Mouse (Mus musculus): ENCODE data around the gene Adgrg5.

Gene Adgrg5

DNA sequence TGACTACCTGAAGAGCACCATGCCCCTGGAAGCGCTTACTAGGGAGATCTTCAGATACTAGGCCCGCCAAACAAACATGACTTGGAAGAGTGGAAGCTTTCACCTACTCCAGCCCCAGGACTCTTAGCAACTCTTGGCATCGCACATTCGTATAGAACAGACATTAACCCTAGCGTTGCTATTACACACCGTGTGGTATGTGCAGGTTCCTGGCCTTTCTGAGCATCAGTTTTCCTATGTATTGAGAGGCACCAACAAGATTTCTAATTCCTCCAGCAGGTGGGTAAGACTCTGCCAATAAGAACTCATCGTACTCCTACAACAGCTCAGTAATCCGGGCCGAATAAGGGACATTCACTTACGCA is 6.6 kb upstream of the Adgrg5 start:
- DNase-seq (ENCODE audit: inconsistent age in 2 of 2, low spot score in 1 of 2), result no peak

DNA sequence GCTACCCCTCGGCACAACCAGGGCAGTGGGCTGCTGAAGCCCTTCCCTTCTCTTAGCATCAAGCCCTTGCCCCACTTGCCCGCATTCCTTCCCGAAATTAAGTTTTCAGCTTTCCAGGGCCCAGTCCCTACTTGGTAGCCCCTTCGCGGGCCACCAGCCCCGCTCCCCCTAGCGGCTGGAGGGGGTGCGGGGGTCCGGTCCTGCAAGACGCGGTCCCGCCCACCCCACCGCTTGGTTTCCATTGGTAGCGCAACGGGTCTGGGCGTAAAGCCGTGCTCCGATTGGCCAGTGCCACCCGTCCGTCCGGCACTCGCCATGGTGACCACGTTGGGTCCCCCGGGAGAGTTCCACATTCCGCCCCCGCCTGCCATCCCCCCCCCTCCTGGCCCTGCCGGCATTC is 6.1 kb upstream of the Adgrg5 start:
- peak; percentile 96 to 97 for DNase-seq (ENCODE audit: inconsistent age in 2 of 2, low spot score in 1 of 2)

DNA sequence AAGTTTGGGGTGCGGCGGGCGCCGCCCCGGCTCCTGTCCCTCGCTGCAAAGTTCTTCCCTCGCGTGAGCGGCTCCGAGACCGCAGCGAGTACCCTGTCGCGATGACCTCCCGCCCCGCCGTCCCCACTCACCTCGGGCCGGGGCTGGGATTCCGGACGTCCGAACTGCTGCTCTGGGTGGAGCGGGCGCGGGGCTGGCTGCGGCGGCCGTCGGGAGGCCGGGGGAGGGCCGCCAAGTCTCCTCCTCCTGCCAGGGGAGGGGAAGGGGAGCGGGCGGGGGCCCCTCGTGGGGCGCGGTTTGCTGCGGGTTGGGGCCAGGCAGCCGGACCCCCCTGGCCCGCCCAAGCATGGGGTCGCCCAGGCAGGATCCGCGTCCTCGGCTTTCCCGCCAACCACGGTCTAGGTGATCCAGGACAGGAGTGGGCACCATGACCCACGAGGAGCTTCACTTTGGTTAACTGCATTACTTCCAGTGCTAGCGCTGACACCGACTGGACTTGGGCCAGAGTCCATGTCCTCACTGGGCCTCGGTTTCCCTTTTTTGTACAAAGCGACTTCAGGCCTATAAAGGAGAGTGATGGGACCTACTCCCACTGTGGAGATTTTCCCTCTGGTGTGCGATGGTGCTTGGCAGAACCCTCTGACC is 5.5 kb upstream of the Adgrg5 start, which contains the start of gene Ccdc102a:
Gene Ccdc102a, minus strand, starts transcription at position 248 of the 645 bp plus-strand sequence.
- peak; percentile 68 to 87 for DNase-seq (ENCODE audit: inconsistent age in 2 of 2, low spot score in 1 of 2)

DNA sequence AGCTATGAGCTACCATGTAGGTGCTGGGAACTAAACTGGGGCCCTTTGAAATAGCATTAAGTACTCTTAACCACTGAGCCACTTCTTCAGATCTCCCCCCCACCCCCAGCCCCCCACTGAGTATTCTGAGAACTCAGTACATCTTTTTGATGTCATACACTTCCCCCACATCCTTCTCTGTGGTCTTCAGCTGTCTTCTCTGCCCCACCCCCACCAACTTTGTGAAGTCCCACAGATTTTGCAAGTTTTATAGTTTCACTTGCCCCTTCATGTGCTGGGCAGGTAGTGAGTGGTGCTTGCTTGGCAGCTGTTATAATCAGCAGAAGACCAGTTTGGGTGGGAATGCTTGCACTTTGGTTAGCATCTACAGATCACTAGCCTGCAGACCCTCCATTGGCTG is 4.2 kb upstream of the Adgrg5 start:
- no peak for DNase-seq (ENCODE audit: inconsistent age in 2 of 2, low spot score in 1 of 2)

DNA sequence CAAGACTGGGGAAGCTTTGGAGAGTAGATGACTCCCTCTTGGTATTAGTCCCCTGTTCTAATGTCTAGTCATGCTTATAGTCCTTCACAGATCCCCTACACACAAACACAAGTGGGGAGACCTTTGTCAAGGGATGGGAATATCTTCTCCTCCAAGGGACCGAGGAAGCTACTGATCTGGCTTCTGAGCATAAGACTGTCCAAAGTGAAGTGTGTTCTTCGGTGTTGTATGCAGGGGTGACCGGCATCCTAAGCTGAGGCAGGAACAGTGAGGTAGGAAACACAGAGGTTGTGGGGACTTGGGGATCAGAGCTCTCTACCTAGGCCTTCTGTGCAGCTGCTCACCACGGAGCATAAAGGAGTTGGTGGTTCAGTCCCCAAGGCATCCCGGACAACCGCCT is 1.3 kb upstream of the Adgrg5 start:
- no peak for DNase-seq (ENCODE audit: inconsistent age in 2 of 2, low spot score in 1 of 2)

DNA sequence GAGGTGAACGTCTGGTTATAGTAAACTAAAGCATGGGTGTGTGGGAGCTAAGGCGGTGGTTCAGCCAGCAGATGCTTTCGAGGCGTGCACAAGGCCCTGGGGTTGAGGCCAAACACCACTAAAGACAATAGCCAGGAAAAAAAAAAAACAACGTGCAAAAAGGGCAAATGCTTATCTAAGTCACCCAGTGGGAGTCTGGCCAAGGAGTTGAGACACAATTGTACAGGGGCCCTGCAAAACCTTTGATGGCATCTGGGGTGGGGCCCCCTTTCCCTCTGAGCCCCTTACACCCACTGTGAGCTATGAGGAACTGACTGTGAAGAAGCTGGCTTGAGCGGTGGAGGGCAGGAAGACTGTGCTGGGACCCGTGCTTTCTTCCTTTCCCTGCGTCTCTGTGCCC is 892 bp upstream of the Adgrg5 start:
- no peak for DNase-seq (ENCODE audit: inconsistent age in 2 of 2, low spot score in 1 of 2)

DNA sequence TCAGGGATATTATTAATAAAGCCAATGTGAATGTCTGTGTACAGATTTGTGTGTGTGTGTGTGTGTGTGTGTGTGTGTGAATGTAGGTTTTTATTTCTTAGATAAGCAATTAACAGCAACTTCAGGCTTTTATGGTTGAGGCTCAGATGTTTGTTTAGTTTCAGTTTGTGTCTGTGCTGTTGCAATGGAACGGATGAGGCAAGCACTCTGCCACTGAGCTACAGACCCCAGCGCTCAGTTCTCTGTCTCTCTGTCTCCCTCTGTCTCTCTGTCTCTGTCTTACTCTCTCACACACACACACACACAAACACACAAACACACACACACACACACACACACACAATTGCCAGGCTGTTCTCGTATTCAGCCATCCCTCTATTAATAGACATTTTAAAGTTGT is 4.7 kb downstream of the Adgrg5 start:
- no peak for DNase-seq (ENCODE audit: inconsistent age in 2 of 2, low spot score in 1 of 2)

DNA sequence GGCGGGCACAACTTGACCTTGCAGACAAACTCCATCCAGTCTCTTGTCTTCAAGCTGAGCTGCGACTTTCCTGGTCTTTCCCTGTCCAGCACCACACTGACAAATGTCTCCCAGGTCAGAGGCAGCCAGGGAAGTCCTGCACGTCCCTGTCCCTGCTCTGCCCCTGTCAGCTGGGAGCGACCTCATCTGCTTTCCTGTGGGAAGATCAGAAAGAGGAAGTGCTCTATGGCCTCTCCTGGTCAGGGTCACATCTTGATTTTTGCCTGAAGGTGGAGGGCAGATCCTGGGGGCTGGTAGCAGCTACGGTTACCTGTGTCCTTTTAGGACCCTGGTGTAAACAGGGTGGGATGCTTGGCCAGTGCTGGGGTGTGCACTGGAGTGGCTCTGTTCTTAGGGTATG is 10.4 kb downstream of the Adgrg5 start:
- DNase-seq (ENCODE audit: inconsistent age in 2 of 2, low spot score in 1 of 2), result no peak

DNA sequence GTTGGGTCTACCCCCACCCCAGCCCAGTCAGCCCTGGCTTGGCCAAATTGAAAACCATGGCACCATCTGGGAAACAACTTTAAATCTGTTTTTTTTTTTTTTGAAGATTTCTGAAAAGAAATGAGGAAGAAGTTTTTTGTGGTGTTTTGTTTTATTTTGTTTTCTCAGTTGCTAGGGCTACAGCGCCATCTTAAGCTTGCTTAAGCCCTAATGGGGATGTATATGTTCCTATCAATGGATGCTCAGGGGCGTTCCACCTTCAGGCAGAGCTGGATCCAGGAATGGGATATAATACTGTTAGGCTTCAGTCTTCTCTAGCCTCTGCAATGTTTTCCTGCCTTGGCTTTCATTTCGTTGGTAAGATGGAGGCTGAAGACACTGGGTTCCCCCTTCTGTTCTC is 11.7 kb downstream of the Adgrg5 start:
- DNase-seq (ENCODE audit: inconsistent age in 2 of 2, low spot score in 1 of 2), result no peak

DNA sequence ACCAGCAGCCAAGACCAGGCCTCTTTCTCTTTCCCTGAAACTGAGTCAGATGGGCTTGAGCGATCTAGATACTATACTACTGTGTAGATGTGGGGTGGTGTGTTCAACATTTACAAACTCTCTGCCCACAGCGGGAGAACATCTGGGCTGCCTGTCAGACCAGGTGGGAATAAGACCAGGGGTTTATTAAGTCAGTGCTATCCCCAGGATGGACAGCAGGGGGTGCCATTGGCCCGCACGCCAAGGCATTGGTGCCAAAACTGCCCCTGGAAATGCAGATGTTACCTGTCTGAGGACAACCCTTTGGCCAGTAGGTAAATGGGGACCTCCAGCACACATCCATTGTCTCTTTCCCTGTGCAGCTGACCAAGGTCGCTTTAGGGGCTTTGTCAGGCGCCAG is 19.1 kb downstream of the Adgrg5 start:
- peak; percentile 54 to 88 for DNase-seq (ENCODE audit: inconsistent age in 2 of 2, low spot score in 1 of 2)

DNA sequence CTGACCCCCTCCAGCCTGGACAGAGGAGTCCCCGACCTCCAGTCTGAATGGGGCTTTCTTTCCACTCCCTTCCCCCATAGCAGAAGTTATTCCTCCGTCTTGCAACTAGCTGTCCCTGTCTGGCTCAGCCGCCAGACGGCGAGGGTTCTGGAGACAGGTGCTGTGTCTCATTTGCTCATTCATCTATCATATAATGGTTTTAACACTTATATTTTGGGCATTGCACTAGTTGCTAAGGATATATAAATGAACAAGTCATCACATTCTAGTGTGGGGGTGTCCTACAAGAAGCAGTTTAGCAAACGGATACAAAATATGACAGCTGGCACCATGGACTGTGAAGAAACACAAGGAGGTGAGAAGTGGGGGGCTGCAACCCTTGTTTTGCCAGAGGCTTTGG is 21.7 kb downstream of the Adgrg5 start:
- DNase-seq (ENCODE audit: inconsistent age in 2 of 2, low spot score in 1 of 2), result no peak

DNA sequence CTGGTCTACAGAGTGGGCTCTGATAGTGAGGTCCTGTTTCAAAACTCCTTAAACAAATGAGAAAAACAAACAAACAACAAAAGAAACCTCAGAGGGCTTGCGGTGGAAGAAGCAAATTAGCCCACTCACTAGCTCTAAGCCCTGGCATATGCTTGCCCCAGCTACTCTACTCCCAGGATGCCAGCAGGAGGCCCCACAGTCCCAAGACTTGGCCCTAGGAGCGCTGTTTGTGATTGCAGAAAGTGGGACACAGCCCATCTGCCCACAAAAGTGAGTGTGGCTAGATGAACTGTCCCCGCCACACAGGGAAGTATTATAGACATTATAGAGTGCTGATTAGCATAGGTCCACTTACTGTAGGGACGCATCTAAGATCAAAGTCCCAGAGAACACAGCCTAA is 24.9 kb downstream of the Adgrg5 start:
- no peak for DNase-seq (ENCODE audit: inconsistent age in 2 of 2, low spot score in 1 of 2)

DNA sequence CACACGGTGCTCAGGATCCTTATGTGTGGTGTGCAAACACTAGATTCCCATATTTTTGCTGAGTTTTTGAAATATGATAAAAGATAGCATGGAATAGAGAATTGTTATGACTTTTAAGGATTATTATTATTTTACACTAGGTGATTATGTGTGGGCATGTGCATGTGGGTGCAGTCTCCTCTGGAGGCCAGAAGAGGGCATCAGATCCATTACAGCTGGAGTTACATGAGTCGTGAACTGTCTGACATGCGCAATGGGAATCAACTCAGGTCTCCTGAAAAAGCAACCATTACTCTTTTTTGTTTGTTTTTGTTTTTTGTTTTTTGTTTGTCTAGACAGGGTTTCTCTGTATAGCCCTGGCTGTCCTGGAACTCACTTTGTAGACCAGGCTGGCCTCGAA is 25.5 kb downstream of the Adgrg5 start:
- no peak for DNase-seq (ENCODE audit: inconsistent age in 2 of 2, low spot score in 1 of 2)

DNA sequence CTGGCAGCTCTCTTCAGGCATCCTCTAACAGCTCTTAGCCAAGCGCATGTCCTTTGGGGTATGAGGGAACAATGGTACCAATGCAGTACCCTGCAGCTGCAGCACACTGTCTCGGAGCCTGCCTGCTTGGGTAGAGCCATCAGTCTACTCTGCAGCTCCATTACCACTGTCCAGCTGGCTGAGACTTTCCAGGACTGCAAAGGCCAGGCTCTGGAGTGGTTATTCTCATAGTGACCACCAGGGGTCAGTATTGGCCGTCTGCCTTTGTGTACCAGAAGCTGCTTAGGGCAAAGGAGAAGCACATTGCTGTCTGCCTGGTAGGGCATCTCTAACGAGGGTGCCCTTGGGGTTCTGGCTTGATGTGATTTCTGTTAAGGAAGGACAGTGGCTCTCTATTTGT is 26.6 kb downstream of the Adgrg5 start:
- peak; percentile 78 to 92 for DNase-seq (ENCODE audit: inconsistent age in 2 of 2, low spot score in 1 of 2)

DNA sequence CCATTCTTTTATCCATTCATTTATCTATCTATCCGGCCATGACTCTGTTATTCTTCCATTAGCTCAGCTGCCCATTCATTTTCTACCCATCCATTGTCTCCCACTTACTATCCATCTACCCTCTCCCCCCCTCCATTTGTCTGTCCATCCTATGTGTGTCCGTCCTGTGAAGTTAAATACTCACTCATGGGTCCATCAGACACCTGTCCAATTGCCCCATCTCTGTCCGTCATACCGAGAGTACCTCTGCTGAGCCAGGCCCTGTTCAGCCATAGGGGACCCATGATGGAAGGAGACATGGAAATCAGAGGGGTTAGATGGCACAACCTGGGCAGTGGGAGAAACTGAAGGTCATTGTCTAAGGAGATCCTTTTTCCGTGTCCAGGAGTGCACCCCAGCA is 27.0 kb downstream of the Adgrg5 start:
- no peak for DNase-seq (ENCODE audit: inconsistent age in 2 of 2, low spot score in 1 of 2)

DNA sequence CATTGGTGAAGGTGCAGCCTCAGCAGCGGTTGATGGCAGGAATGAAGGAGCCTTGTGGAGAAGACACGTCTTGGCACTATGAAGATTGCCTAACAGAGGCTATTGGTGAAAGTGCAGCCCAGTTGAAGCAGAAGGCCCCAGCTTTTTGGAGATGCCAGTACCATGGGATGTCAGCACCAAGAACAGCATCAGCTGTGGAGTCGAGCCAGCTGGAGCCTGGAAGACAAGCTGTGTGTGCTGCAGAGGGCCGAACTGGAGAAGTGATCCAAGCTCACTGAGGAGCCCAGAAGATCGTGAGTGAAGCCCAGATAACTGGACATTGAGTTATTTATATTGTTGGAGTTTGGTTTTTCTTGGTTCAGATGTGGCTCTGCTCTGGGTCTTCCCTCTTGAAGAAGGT is 28.6 kb downstream of the Adgrg5 start:
- no peak for DNase-seq (ENCODE audit: inconsistent age in 2 of 2, low spot score in 1 of 2)

DNA sequence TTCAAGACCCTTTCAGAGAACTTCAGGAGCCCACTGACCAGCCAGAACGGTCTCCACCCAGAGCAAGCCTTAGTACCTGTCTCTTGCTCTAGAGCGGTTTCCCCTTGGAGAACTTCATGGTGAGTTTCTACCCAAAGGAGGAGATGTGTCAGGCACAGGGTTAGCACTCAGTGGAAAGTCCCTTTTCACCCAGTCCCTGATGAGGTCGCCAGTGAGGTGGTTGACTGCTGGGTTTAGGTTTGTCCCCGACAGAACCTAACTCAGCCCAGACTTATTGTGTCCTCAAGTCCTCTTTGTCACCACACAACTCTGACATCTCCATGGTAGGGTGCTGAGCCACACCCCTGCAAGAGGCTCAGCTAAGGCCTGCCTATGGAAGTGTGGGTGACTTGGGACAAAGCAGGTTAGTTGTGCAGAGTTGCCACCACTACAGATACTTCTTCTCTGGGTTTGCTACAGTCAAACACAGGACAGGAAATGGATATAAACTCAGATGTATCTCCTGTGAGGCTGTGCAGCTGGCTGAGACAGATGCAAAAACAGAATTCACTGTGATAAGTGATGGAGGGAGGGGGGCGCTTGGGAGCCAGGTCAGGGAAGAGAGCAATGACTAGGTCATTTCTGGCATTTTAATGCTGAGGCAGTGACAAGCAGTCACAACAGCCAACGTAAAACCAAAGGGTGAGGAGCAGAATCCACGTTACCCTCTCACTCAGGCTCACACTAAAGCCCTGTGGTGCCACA is 30.3 kb downstream of the Adgrg5 start:
- no peak for DNase-seq (ENCODE audit: inconsistent age in 2 of 2, low spot score in 1 of 2)

DNA sequence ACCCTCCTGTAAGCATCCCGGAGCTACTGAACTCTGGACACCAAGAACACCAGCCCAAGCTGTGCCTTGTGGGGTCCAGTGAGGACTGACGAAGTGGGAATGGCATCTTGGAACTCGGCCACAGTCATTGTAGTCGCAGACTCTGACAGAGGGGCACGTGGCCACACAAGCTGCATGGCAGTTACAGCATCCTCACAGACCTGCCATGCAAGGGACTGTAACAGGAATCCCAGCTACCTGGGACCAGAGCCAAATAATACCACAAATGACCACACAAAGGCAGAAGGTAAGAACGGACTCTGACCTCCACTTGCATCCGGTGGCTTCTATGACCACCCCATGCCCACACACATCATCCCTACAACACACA is 30.9 kb downstream of the Adgrg5 start:
- DNase-seq (ENCODE audit: inconsistent age in 2 of 2, low spot score in 1 of 2), result no peak

DNA sequence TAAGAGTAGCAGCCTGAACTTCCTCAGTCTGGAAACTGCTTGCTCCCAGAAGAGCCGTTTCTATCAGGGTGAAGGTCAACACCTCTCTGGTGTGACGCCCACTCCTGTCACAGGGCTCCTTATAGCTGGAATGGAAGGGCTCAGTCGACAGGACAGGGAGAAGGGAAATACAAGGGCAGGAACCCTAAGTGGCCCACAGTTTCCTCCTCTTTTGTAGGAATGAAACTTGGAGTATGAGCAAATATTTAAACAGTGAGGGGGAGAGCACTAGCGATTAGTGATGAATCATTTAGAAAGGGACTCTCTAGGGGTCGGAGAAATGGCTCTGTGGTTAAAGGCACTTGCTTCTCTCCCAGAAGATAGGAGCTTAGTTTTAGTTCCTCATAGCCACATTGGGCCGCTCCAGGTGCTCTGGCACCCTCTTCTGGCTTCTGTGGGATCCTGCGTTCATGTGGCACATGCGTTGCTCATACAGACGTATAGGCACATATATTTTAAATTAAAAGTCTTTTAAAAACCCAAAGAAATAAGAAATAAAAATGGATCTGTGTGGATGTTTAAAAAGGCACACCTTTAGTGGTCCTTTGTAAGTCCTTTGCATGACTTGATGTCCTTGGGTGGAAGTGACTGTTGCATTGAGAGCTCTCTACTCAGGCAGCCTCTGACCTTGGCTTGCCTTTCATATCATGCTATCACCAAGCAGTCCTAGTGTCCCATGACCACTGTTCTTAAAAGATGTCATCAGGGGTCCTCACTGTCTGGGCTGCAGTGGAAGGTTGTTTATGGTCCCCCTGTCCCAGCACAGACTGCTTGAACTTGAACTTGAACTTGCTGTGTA is 31.6 kb downstream of the Adgrg5 start:
- peak in 1 of 2 experiments; percentile 57 for DNase-seq (ENCODE audit: inconsistent age in 2 of 2, low spot score in 1 of 2)

DNA sequence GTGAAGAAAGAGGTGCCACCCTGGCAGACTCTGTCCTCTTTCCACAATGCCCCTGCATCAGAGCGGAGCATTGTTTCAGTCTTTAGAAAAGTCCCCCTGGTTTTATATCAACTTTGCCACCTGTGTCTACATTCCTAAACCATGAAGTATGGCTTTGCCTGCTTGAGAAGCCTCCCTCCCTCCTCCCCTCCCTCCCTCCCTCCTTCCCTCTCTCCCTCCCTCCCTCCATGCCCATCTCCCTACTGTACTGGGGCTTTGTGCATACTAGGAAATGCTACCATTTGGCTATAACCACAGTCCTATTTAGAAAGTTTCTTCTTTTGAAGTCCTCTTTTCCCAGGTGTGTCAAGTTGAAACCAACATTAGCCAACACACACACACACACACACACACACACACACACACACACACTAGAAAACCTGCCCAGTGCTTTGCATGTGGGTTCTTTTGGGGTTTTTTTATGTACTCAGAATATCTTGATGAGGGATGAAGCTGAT is 32.6 kb downstream of the Adgrg5 start:
- no peak for DNase-seq (ENCODE audit: inconsistent age in 2 of 2, low spot score in 1 of 2)

DNA sequence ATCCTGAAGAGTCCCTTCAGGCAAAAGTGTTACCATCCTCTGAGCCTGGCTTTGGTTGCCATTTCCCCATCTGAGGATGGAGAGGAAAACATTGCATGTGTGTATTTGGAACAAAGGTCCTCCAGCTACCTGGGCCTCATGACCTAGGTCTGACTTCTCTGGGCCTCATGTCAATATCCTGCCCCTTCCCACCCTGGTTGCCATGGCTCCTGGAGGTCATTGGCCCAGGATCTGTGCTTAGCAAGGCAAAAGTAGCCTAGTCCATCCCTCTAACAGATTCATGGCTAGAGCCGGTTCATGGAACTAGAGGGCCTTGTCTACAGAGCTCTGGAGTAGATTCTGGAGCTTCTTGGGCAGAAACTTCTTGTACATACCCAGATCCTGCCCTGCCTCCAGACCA is 38.7 kb downstream of the Adgrg5 start:
- DNase-seq (ENCODE audit: inconsistent age in 2 of 2, low spot score in 1 of 2), result no peak

DNA sequence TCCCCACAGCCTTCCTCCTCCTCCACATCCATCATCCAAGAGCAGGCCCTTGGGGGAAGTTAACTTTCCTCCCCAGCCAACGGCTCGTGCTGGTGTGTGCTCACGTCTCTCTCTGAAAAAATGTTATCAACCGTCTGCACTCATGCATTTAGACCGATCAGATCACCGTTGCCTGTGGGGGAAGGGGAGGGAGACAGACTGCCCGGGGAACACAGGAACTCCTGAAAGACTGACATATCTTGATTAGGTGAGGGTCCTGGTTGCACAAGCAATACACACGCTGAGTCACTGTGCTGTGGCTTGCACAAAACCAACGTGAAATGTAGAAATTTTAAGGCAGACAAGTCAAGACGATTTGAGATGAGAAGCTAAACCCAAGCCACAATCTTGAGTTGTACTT is 41.3 kb downstream of the Adgrg5 start:
- DNase-seq (ENCODE audit: inconsistent age in 2 of 2, low spot score in 1 of 2), result no peak
